Mouse (Mus musculus) neural tube, embryonic 14.5 days (tissue): ENCODE data around the gene Cend1. TPM values are rescaled to one million over a fixed set of nuclear protein-coding genes. Genes with fewer than 3 reads are reported as not detected.

ENCODE experiments used
- ATAC-seq: fragments of 200-750 bp; cut with Nextera tagmentation; 2 replicates; pipeline ENCODE4 v1.8.0; 2017; ENCODE audit warnings: low read depth, mild to moderate bottlenecking, moderate TSS enrichment, moderate library complexity
- H3K27ac ChIP-seq: fragments of 300-500 bp; sonication (generic); 2 replicates; pipeline ENCODE4 v1.5.1; 2014; ENCODE audit warnings: low read depth, mild to moderate bottlenecking, control low read depth, low read length, moderate library complexity, mixed read lengths
- H3K27me3 ChIP-seq: fragments of 300-500 bp; sonication (generic); 2 replicates; pipeline ENCODE4 v1.6.1; 2014; ENCODE audit warnings: low read length; ENCODE audit not compliant: control insufficient read depth, insufficient read depth
- H3K36me3 ChIP-seq: fragments of 300-500 bp; sonication (generic); 2 replicates; pipeline ENCODE4 v1.6.1; 2014; ENCODE audit warnings: low read length, mixed read lengths; ENCODE audit not compliant: control insufficient read depth, insufficient read depth
- H3K4me1 ChIP-seq: fragments of 300-500 bp; sonication (generic); 2 replicates; pipeline ENCODE4 v1.6.1; 2014; ENCODE audit warnings: low read length; ENCODE audit not compliant: control insufficient read depth, insufficient read depth
- H3K4me2 ChIP-seq: fragments of 300-500 bp; sonication (generic); 2 replicates; pipeline ENCODE4 v1.6.1; 2014; ENCODE audit warnings: mild to moderate bottlenecking, low read depth, low read length, control low read depth
- H3K4me3 ChIP-seq: fragments of 300-500 bp; sonication (generic); 2 replicates; pipeline ENCODE4 v1.5.1; 2014; ENCODE audit warnings: low read depth, low read length, control low read depth, mixed read lengths
- H3K9ac ChIP-seq: fragments of 300-500 bp; sonication (generic); replicated peaks from 2 replicates; pipeline ENCODE4 v1.6.1; 2014; ENCODE audit warnings: low read depth, mild to moderate bottlenecking, control low read depth, low read length, mixed read lengths
- H3K9me3 ChIP-seq: fragments of 300-500 bp; sonication (generic); 2 replicates; pipeline ENCODE4 v1.6.1; 2016; ENCODE audit warnings: low read length; ENCODE audit not compliant: control insufficient read depth
- WGBS: fragments of 180-500 bp; shearing (Covaris S2); extraction: QIAGEN DNeasy Blood & Tissue Kit; methylation state at CpG from one replicate; pipeline ENCODE4 v1.1.7; 2014; 5-methylcytosine and 5-hydroxymethylcytosine counted together
- polyA plus RNA-seq: library from polyadenylated mRNA; unstranded; fragments of >200 nt; fragmentation: Nextera tagmentation; extraction: Ambion mirVana; gene quantifications from 2 replicates; pipeline ENCODE4 v1.2.1, GENCODE M21; 2014

The Cend1 gene
- polyA plus RNA-seq, 1 experiment from 2014 or later: 70.7 TPM

- H3K4me3 ChIP-seq: no peak overlapping the region
- no peaks in the 10 kb centered on the region for H3K27me3 ChIP-seq
- no peak overlapping the region for H3K9ac ChIP-seq
- peaks cover 33% of the 10 kb centered on the region for H3K4me1 ChIP-seq
- H3K36me3 ChIP-seq: peaks cover 17% of the 10 kb centered on the region
- no peaks in the 10 kb centered on the region for H3K9me3 ChIP-seq
- WGBS: 95% methylated on average over 6 of the region's 6 CpGs
- ATAC-seq: no peak
- no peak overlapping the region for H3K4me2 ChIP-seq
- H3K27ac ChIP-seq: no peak overlapping the region
Measured at GRCm38 (mm10) chr7:141472763-141473162, 43.5 kb upstream of the Cend1 start.

- no peak overlapping the region for H3K4me3 ChIP-seq
- H3K27me3 ChIP-seq: no peaks in the 10 kb centered on the region
- H3K9me3 ChIP-seq: no peaks in the 10 kb centered on the region
- H3K36me3 ChIP-seq: peaks cover 17% of the 10 kb centered on the region
- 87% methylated on average over 6 of the region's 6 CpGs for WGBS
- H3K9ac ChIP-seq: no peak overlapping the region
- ATAC-seq: no peak
- no peak overlapping the region for H3K4me2 ChIP-seq
- no peak overlapping the region for H3K27ac ChIP-seq
- H3K4me1 ChIP-seq: peaks cover 33% of the 10 kb centered on the region
Measured at GRCm38 (mm10) chr7:141472226-141472625, 42.9 kb upstream of the Cend1 start.

- 88% methylated on average over 1 of the region's 1 CpGs for WGBS
Measured at GRCm38 (mm10) chr7:141471236-141471635, 41.9 kb upstream of the Cend1 start.

GRCm38 (mm10) chr7:141470637-141470944, 41.3 kb upstream of the Cend1 start:
- Histone ChIP-seq H3K4me1 (peaks cover 29% of the 10 kb centered on the region), H3K27ac (no peak overlapping the region), H3K4me2 (no peak overlapping the region), H3K9me3 (no peaks in the 10 kb centered on the region), H3K36me3 (peaks cover 17% of the 10 kb centered on the region), H3K4me3 (no peak overlapping the region), H3K27me3 (peaks cover 2% of the 10 kb centered on the region; the same call in 1 of the 2 replicates), H3K9ac (no peak overlapping the region)
- ATAC-seq: no peak
- 98% methylated on average over 10 of the region's 10 CpGs for WGBS

More at GRCm38 (mm10) chr7:141471236-141471635, 41.9 kb upstream of the Cend1 start:
- Histone ChIP-seq H3K27me3 (no peaks in the 10 kb centered on the region), H3K9ac (no peak overlapping the region), H3K4me2 (no peak overlapping the region), H3K4me3 (no peak overlapping the region), H3K36me3 (peaks cover 17% of the 10 kb centered on the region), H3K4me1 (peaks cover 36% of the 10 kb centered on the region), H3K27ac (no peak overlapping the region), H3K9me3 (no peaks in the 10 kb centered on the region)
- ATAC-seq: no peak

- Histone ChIP-seq H3K4me3 (no peak overlapping the region), H3K9ac (no peak overlapping the region), H3K27ac (no peak overlapping the region), H3K4me1 (peaks cover 29% of the 10 kb centered on the region), H3K4me2 (peak overlapping the region; percentile 60; the same call in 1 of the 2 replicates), H3K9me3 (no peaks in the 10 kb centered on the region), H3K27me3 (peaks cover 6% of the 10 kb centered on the region; the same call in 1 of the 2 replicates), H3K36me3 (peaks cover 17% of the 10 kb centered on the region)
- ATAC-seq: no peak
- WGBS: 94% methylated on average over 18 of the region's 18 CpGs
Measured at GRCm38 (mm10) chr7:141469901-141470636, 40.8 kb upstream of the Cend1 start.

GRCm38 (mm10) chr7:141469352-141469751, 40.1 kb upstream of the Cend1 start:
- H3K4me1 ChIP-seq: peaks cover 30% of the 10 kb centered on the region
- ATAC-seq: no peak
- H3K36me3 ChIP-seq: peaks cover 17% of the 10 kb centered on the region
- WGBS: 68% methylated on average over 6 of the region's 6 CpGs
- peak overlapping the region; percentile 59; the same call in 1 of the 2 replicates for H3K4me3 ChIP-seq
- H3K27ac ChIP-seq: peak overlapping the region; percentile 69; the same call in 1 of the 2 replicates
- no peaks in the 10 kb centered on the region for H3K9me3 ChIP-seq
- H3K27me3 ChIP-seq: peaks cover 13% of the 10 kb centered on the region
- H3K9ac ChIP-seq: peak overlapping the region; percentile 37
- peak overlapping the region; percentile 60 for H3K4me2 ChIP-seq

- WGBS: 11% methylated on average over 8 of the region's 8 CpGs
- Histone ChIP-seq H3K36me3 (peaks cover 17% of the 10 kb centered on the region), H3K9ac (peak overlapping the region; percentile 84), H3K4me3 (peak overlapping the region; percentile 59), H3K27ac (peak overlapping the region; percentile 81), H3K4me1 (peaks cover 23% of the 10 kb centered on the region), H3K4me2 (peak overlapping the region; percentile 60), H3K9me3 (no peaks in the 10 kb centered on the region), H3K27me3 (peaks cover 20% of the 10 kb centered on the region)
- peak; percentile 81 for ATAC-seq
Measured at GRCm38 (mm10) chr7:141468522-141469211, 39.4 kb upstream of the Cend1 start.

GRCm38 (mm10) chr7:141468164-141468521, 38.9 kb upstream of the Cend1 start:
- H3K4me3 ChIP-seq: peak overlapping the region; percentile 59
- no peak for ATAC-seq
- H3K9me3 ChIP-seq: no peaks in the 10 kb centered on the region
- peaks cover 17% of the 10 kb centered on the region for H3K36me3 ChIP-seq
- 15% methylated on average over 5 of the region's 5 CpGs for WGBS
- peaks cover 20% of the 10 kb centered on the region for H3K4me1 ChIP-seq
- peak overlapping the region; percentile 81 for H3K27ac ChIP-seq
- peak overlapping the region; percentile 60 for H3K4me2 ChIP-seq
- H3K9ac ChIP-seq: peak overlapping the region; percentile 84
- H3K27me3 ChIP-seq: peaks cover 25% of the 10 kb centered on the region
